ENCODE assay signal across 8 mouse cellular contexts in genomic region chr1:181151541-181151940, GRCm38 (mm10). TPM values are rescaled to one million over a fixed set of nuclear protein-coding genes. Genes with fewer than 3 reads are reported as not detected.
DNase-seq lines count a peak whose midpoint lies in the region; ATAC-seq and TF ChIP-seq lines count a peak whose summit lies in the region.

No protein-coding gene starts in this region.

- TF ChIP-seq EP300 in liver, embryonic 14.5 days (IDR thresholded peaks at IDR 0.05; ENCODE audit: low read depth) = no peak

- H3K4me1 ChIP-seq in forebrain, embryonic 13.5 days = peaks cover 28% of the 10 kb centered on the region
- peaks cover 16 to 32% of the 10 kb centered on the region in 2 experiments for H3K4me1 ChIP-seq in liver, embryonic 14.5 days (replicated peaks; ENCODE audit: control insufficient read depth in 2 of 2, insufficient read depth in 2 of 2, low read length in 1 of 2)

- TF ChIP-seq CTCF in gastrocnemius, adult 2 months (IDR thresholded peaks at IDR 0.05) = no peak
- no peak for TF ChIP-seq CTCF in C2C12 (IDR thresholded peaks at IDR 0.05; ENCODE audit: control insufficient read depth, insufficient read depth, insufficient read length)
- no peak for TF ChIP-seq CTCF in liver, embryonic 14.5 days (IDR thresholded peaks at IDR 0.05; ENCODE audit: low read depth)

- WGBS in forebrain, embryonic 13.5 days = 38% methylated on average over 5 of the region's 5 CpGs
- WGBS in liver, embryonic 14.5 days (ENCODE audit: insufficient replicate concordance) = 32% methylated on average over 5 of the region's 5 CpGs

- H3K4me2 ChIP-seq in forebrain, embryonic 13.5 days = peak overlapping the region; percentile 72
- H3K4me2 ChIP-seq in liver, embryonic 14.5 days (ENCODE audit: low read depth) = peak overlapping the region; percentile 69

- no peaks in the 10 kb centered on the region for H3K9me3 ChIP-seq in forebrain, embryonic 13.5 days (replicated peaks)
- no peaks in the 10 kb centered on the region for H3K9me3 ChIP-seq in liver, embryonic 14.5 days (ENCODE audit: control insufficient read depth, low read length)

- intact Hi-C loops in gastrocnemius, adult 2 months (cut with DNase I) = loop anchor here (5.0 to 10.0 kb wide), 2 partner anchors 81 to 1133 kb away; partner anchors contain the start of gene Degs1

- peak overlapping the region; percentile 99 for H3ac ChIP-seq in C2C12 (ENCODE audit: control insufficient read depth, insufficient read length, low read depth)

- peak overlapping the region; percentile 85 for H3K4me3 ChIP-seq in gastrocnemius, adult 2 months
- H3K4me3 ChIP-seq in C2C12 (ENCODE audit: insufficient read depth, poor library complexity, severe bottlenecking) = peak overlapping the region; percentile 63
- H3K4me3 ChIP-seq in forebrain, embryonic 13.5 days = peak overlapping the region; percentile 55
- peak overlapping the region; percentile 73 to 81 for H3K4me3 ChIP-seq in liver, embryonic 14.5 days (ENCODE audit: insufficient read depth in 1 of 2, low read depth in 2 of 2, low read length in 2 of 2)

- peaks cover 48% of the 10 kb centered on the region for H3K79me3 ChIP-seq in C2C12 (ENCODE audit: low read depth)

- peak overlapping the region; percentile 84 for H3K27ac ChIP-seq in gastrocnemius, adult 2 months
- no peak overlapping the region for H3K27ac ChIP-seq in forebrain, embryonic 13.5 days
- no peak overlapping the region for H3K27ac ChIP-seq in liver, embryonic 14.5 days

- DNase-seq in gastrocnemius, adult 2 months = no peak
- no peak for DNase-seq in gastrocnemius, postnatal 4 days (ENCODE audit: low spot score in 2 of 2)
- DNase-seq in liver, embryonic 14.5 days (ENCODE audit: low read depth in 3 of 3, low spot score in 3 of 3) = no peak
- DNase-seq in adrenal gland, postnatal 25 days = no peak
- no peak for DNase-seq in urinary bladder, postnatal 10 days (ENCODE audit: low spot score)
- no peak for DNase-seq in gastrocnemius, adult 8-10 months (ENCODE audit: low spot score in 2 of 2)

- no peak for ATAC-seq in forebrain, embryonic 13.5 days
- ATAC-seq in liver, embryonic 14.5 days (ENCODE audit: insufficient read depth) = no peak

- H3K9ac ChIP-seq in forebrain, embryonic 13.5 days = peak overlapping the region; percentile 84
- H3K9ac ChIP-seq in liver, embryonic 14.5 days (replicated peaks) = peak overlapping the region; percentile 81

- H3K36me3 ChIP-seq in C2C12 (ENCODE audit: control insufficient read depth, insufficient read depth) = peaks cover 33% of the 10 kb centered on the region
- H3K36me3 ChIP-seq in forebrain, embryonic 13.5 days (ENCODE audit: poor library complexity, severe bottlenecking) = peaks cover 23% of the 10 kb centered on the region
- no peaks in the 10 kb centered on the region; the same call in 1 of the 2 replicates for H3K36me3 ChIP-seq in liver, embryonic 14.5 days (replicated peaks; ENCODE audit: control insufficient read depth, insufficient read depth, low read depth)

- H3K79me2 ChIP-seq in C2C12 (ENCODE audit: control insufficient read depth, insufficient read depth) = peaks cover 57% of the 10 kb centered on the region

- no peaks in the 10 kb centered on the region for H3K27me3 ChIP-seq in C2C12 (ENCODE audit: control insufficient read depth, insufficient read depth, insufficient read length)
- no peaks in the 10 kb centered on the region for H3K27me3 ChIP-seq in forebrain, embryonic 13.5 days
- H3K27me3 ChIP-seq in liver, embryonic 14.5 days (ENCODE audit: control insufficient read depth, insufficient read depth, low read length) = no peaks in the 10 kb centered on the region

TF ChIP-seq in C2C12, 6 proteins besides CTCF, POLR2A, EP300 and RAD21:
- TF ChIP-seq MYOD1 (IDR thresholded peaks at IDR 0.05; ENCODE audit: control insufficient read depth, insufficient read length, low read depth) (no peak), CEBPB (IDR thresholded peaks at IDR 0.05; ENCODE audit: low read depth) (no peak), MAX (IDR thresholded peaks at IDR 0.05) (no peak), FOSL1 (IDR thresholded peaks at IDR 0.05; ENCODE audit: insufficient read depth, low read length, poor library complexity, severe bottlenecking) (no peak), USF1 (IDR thresholded peaks at IDR 0.05; ENCODE audit: low read depth) (no peak), MYOG (IDR thresholded peaks at IDR 0.05; ENCODE audit: control insufficient read depth, extremely low read depth, insufficient read length) (no peak)

RNA-seq across cellular contexts. Expression of gene Cnih4, which starts 7.0 kb away (rescaled TPM):
- total RNA-seq in gastrocnemius, adult 2 months (2021) = 10 to 100 TPM; 34.6 to 44.2 TPM
- 10 to 100 TPM; 29.6 to 31.2 TPM for total RNA-seq in gastrocnemius, postnatal 4 days (2021)
- 109 TPM for polyA plus RNA-seq in C2C12 (2012; fragmentation: generic; extraction: Trizol)
- 94.9 and 99.5 TPM in 2 replicates for polyA plus RNA-seq in forebrain, embryonic 13.5 days (2015; fragmentation: Nextera tagmentation; extraction: Ambion mirVana)
- 9.5 and 10.0 TPM in 2 replicates for polyA plus RNA-seq in liver, embryonic 14.5 days (2012; rRNA removed)
- polyA plus RNA-seq in liver, embryonic 14.5 days (2014; fragmentation: Nextera tagmentation; extraction: Ambion mirVana) = 53.3 and 55.4 TPM in 2 replicates
- 43.7 and 44.3 TPM in 2 replicates for total RNA-seq in adrenal gland, postnatal 25 days (2021)
- total RNA-seq in gastrocnemius, adult 8-10 months (2022) = 10 to 100 TPM; 36.5 to 43.7 (median 42.3) TPM

RNA-seq across cellular contexts. Expression of gene Nvl, which starts 7.5 kb away (rescaled TPM):
- 1 to 10 TPM; 8.3 to 9.5 TPM for total RNA-seq in gastrocnemius, adult 2 months (2021)
- total RNA-seq in gastrocnemius, postnatal 4 days (2021) = 10 to 100 TPM; 14.9 to 16.8 TPM
- polyA plus RNA-seq in C2C12 (2012; fragmentation: generic; extraction: Trizol) = 8.2 TPM
- 41.7 and 44.1 TPM in 2 replicates for polyA plus RNA-seq in forebrain, embryonic 13.5 days (2015; fragmentation: Nextera tagmentation; extraction: Ambion mirVana)
- polyA plus RNA-seq in liver, embryonic 14.5 days (2012; rRNA removed) = 9.1 and 13.1 TPM in 2 replicates
- polyA plus RNA-seq in liver, embryonic 14.5 days (2014; fragmentation: Nextera tagmentation; extraction: Ambion mirVana) = 10.8 and 11.6 TPM in 2 replicates
- 24.6 and 25.4 TPM in 2 replicates for total RNA-seq in adrenal gland, postnatal 25 days (2021)
- 1 to 10 TPM; 7.6 to 8.8 (median 8.4) TPM for total RNA-seq in gastrocnemius, adult 8-10 months (2022)
